Mouse (Mus musculus) naive thymus-derived CD4-positive, alpha-beta T cell, adult 2 months (primary cell): ENCODE data around the gene Lclat1.
A peak's percentile ranks its signal among the peaks of the same experiment; 100 is the strongest.

ENCODE experiments used
- DNase-seq: peaks from one replicate; pipeline ENCODE4 v3.0.0-alpha.2; 2011; ENCODE audit warnings: low read depth

The Lclat1 gene

GRCm38 (mm10) chr17:73200380-73200779 lies 92.6 kb downstream of the Lclat1 start:
- DNase-seq = no peak

GRCm38 (mm10) chr17:73203642-73204332 lies 96.0 kb downstream of the Lclat1 start:
- no peak for DNase-seq

- no peak for DNase-seq
Measured at GRCm38 (mm10) chr17:73210960-73211531, 103.3 kb downstream of the Lclat1 start.

GRCm38 (mm10) chr17:73212754-73213153 lies 105.0 kb downstream of the Lclat1 start:
- no peak for DNase-seq

- DNase-seq = no peak
Measured at GRCm38 (mm10) chr17:73213187-73213586, 105.4 kb downstream of the Lclat1 start.

GRCm38 (mm10) chr17:73213677-73214076 lies 105.9 kb downstream of the Lclat1 start:
- no peak for DNase-seq

GRCm38 (mm10) chr17:73217274-73217673 lies 109.5 kb downstream of the Lclat1 start:
- no peak for DNase-seq

GRCm38 (mm10) chr17:73220746-73221145 lies 113.0 kb downstream of the Lclat1 start:
- no peak for DNase-seq

GRCm38 (mm10) chr17:73222077-73222476 lies 114.3 kb downstream of the Lclat1 start:
- peak; percentile 80 for DNase-seq

GRCm38 (mm10) chr17:73225442-73225841 lies 117.7 kb downstream of the Lclat1 start:
- DNase-seq = no peak

- no peak for DNase-seq
Measured at GRCm38 (mm10) chr17:73225996-73226395, 118.2 kb downstream of the Lclat1 start.

- DNase-seq = no peak
Measured at GRCm38 (mm10) chr17:73226595-73226994, 118.8 kb downstream of the Lclat1 start.

- DNase-seq = peak; percentile 32
Measured at GRCm38 (mm10) chr17:73227361-73227760, 119.6 kb downstream of the Lclat1 start.

- DNase-seq = no peak
Measured at GRCm38 (mm10) chr17:73229445-73230155, 121.8 kb downstream of the Lclat1 start.

- no peak for DNase-seq
Measured at GRCm38 (mm10) chr17:73230340-73230989, 122.7 kb downstream of the Lclat1 start.

- no peak for DNase-seq
Measured at GRCm38 (mm10) chr17:73231337-73231736, 123.6 kb downstream of the Lclat1 start.

GRCm38 (mm10) chr17:73232593-73232992 lies 124.8 kb downstream of the Lclat1 start:
- DNase-seq = no peak

GRCm38 (mm10) chr17:73233975-73234374 lies 126.2 kb downstream of the Lclat1 start:
- DNase-seq = no peak

- no peak for DNase-seq
Measured at GRCm38 (mm10) chr17:73237178-73237853, 129.5 kb downstream of the Lclat1 start.

GRCm38 (mm10) chr17:73238501-73238900 lies 130.7 kb downstream of the Lclat1 start:
- no peak for DNase-seq

- DNase-seq = no peak
Measured at GRCm38 (mm10) chr17:73241085-73241848, 133.5 kb downstream of the Lclat1 start.
